Mouse (Mus musculus) adrenal gland, postnatal 14 days (tissue): ENCODE measurements around the gene Hspb1. TPM values are rescaled to one million over a fixed set of nuclear protein-coding genes. Genes with fewer than 3 reads are reported as not detected.

Experiments
- DNase-seq: peaks from one replicate; pipeline ENCODE4 v3.0.0; 2021; ENCODE audit warnings: mixed read lengths
- total RNA-seq: library from RNA; stranded (reverse); gene quantifications from 2 replicates; pipeline ENCODE4 v1.2.3, GENCODE M21; 2021

The Hspb1 gene
- total RNA-seq, 1 experiment from 2014 or later: 97.7 TPM

DNA sequence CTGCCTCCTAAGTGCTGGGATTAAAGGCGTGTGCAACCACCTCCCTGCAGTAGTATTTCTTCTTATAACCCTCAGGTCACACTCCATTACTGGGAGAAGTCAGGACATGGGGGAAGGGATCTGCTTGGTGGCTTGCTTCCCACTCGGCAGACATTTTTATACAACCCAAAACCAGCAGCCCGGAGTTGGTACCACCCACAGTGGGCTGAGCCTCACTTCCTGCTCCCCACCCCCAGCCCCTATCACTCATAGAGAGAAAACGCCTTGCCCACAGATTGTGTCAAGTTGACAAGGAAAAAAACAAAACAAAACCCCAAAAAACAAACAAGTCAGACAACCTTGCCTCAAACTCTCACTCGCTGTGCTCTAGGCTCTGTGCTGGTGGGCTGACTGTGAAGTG is 25.5 kb downstream of the Hspb1 start:
- DNase-seq: no peak

DNA sequence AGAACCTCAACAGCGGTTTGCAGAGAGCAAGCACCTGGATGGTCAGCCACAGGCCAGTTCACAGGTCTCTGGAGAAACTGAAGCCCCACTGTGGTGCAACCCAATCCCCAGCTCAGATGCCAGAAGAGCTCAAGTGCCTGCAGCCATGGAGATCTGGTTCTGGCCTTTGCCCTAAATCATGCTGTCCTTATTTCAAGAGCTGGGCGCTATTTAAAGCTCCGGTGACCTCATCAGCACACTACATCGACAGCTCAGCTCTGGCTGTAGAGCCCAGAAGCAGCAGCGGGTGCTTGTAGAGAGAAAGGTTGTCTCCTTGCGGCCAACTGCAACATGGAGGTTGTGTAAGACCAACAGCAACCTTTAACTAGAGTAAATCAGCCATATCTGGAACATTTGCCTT is 26.4 kb downstream of the Hspb1 start:
- peak; percentile 74 for DNase-seq

DNA sequence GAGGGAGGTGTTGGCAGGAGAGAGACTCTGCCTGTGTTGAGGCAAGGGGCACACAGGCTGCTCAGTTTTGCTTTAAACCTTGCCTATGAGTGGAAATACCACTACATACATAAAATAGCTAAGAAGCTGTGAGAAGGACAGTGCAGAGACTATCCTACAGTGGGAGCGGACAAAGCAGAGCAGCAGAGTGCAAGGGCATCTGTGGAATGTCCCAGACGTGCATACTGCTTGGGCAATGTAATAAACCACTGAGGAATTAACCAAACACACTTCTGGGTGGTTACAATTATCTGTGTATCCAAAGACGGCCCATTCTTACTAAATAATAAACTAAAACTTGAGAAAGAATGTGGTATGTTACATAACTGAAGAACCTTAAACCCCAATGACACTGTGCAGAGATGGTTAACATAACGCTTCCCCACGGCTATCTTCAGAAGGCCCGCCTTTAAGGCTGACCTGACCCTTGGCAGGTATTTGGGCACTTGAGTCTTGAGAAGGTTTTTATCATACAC is 28.4 kb downstream of the Hspb1 start:
- DNase-seq: no peak

DNA sequence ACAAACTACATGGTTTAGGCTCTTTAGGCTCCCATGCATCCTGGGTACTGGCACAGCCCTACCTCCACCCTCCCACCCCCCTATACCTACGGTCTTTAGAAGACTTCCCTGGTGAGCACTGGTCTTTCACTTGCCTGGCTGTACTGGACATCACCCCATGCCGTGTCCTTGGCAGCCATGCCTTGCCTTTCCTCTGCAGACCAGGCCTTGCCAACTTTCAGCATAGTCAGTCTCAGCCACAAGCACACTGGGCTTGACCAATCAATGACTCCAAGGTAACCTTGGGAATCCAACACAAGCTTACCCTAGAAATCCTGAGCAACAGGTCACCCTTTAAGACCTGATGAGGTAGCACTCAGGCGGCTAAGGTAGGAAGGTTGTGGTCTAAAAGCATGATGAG is 28.9 kb downstream of the Hspb1 start:
- peak; percentile 76 for DNase-seq

DNA sequence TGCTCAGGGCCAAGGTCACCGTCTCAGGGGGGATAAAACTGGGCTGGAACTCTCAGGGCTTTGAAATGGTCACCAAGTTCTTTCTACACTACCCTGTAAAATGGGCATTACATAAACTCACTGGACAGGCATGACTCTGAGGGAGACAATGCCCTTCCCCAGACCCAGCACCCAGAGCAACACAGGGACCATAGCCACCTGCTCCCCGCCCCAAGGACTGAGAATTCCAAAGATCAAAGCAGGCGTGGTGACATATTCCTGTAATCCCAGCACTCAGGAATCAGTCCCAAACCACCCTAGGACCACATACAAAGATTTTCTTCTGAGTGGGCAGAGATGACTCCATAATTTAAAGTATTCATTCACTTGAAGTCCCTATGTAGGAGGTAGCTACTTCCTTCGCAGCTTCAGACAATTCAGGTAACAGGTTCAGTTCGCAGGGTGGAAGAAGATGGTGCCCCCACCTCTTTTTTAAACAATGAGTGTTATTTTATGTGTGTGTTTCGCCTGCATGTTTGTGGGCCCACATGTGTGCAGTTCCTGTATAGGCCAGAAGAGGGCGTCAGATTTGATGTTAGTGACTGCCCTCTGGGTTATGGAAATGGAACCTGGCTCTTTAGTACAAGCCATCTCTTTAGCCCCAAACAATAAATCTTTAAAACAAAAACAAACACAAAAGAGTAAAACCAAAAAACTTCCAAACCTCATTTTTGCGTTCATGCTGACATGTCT is 29.8 kb downstream of the Hspb1 start:
- DNase-seq: no peak

DNA sequence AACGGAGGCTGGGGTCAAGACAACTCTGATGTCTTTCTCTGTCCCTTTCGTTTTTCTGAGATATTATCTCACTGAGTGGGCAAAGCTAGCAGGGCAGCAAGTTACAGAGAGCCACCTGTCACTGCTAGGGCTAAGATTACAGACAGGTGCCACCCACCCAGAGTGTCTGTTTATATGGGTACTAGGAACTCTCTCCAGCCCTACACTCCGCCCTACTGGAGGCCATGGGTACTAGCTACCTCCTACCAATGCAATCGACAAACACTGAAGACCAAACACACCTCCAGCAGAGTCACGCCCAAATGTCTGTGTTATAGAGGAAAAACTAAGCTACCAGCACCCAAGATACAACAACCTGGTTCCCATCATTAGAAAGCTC is 30.3 kb downstream of the Hspb1 start:
- DNase-seq: no peak

DNA sequence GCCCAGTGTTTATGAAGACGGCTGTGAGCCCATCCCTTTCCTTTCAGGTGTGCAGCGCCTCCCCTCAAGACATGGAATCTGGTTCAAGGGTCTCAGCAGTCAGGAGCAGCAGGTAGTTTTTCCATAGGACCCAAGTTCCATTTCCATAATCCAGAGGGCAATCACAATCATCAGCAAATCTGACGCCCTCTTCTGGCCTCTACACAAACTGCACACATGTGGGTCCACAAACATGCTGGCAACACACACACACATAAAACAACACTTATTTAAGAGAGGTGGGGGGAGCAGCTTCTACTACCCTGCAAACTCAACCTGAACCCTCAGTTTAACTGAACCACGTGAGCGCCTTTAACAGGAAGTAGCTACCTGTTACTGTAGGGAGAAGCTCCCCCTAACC is 30.9 kb downstream of the Hspb1 start:
- DNase-seq: no peak

DNA sequence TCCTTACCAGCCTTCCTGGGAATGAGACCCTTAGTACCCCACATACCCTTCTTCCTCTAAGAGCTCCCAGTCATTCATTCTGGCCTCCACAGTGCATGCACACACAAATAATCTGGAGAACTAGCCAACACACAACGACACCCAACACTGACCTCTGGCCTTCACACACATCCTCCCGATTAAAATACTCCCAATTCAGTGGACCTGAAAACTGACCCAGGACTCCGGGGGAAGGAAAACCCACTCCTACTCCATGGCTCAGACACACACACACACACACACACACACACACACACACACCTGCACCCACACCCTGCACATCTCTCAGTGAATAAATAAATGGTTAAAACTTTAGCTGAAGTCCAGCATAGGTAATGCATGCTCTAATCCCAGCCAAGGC is 32.2 kb downstream of the Hspb1 start:
- DNase-seq: no peak

DNA sequence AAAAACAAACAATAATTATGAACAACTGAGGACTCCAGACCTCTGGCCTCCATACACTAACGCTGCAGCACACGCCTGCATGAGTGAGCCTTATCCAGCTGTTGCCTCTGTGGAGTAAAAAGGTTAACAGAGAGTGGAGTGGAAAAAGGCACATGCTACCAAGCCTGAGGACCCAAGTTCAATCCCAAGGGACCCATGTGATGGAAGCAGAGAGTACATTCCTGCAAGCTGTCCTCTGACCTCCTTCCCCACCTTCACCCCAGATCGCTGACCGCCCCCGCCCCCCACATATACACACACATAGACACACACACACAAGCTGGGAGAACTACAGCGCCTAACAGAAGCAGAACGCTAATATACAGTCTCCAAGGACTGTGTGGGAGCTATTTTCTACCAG is 36.2 kb downstream of the Hspb1 start:
- DNase-seq: peak; percentile 51

DNA sequence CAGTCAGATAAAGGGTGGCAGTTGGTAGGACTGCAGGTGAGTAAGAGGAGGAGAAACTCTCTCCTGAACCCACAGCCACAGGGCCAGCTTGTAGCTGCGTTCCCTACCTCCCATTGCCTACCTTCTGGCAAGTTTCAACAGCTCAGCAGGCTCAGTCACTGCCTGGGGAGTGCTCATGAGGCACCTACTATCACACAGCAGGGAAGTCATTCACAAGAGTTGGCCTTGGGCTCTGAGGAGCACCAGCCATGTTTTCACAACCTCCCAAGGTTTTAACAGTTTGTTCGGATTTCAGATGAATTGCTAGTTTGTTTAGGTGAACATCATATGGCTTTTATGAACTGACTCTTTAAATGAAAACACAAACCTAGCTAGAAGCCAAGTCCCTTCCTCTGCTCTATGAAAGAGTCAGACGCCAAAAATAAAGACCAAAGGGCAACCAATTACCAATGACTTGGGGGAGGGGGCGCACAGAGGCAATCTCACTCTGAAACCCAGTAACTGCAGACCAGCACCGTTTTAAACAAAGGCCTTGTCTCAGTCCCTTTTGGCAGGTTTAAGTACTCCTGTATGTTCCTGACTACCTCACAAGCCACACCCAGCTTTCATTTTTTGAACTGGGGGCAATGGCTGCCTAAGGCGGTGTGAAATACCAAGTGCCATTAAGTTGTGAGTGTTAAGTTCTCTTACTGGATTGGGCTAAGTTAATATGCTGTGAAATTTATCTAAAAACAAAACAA is 42.1 kb downstream of the Hspb1 start:
- DNase-seq: no peak

DNA sequence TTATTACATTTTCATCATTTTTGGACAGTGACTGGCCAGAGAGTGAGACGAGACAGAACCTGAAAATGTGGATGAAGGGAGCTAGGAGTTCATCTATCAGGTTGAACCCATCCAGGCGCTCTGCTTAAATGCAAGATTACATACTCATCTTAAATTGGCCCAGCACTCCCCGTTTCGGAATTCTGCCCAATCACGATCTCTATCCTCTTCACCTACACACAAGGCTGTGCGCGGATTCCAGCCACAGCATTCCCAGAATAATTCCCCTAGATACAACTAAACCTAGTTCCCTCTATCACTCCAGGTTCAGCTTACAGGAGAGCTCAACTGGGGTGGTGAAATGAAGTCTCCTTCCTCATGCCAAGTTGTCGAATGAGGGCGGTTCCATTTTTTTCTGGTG is 43.8 kb downstream of the Hspb1 start:
- no peak for DNase-seq

DNA sequence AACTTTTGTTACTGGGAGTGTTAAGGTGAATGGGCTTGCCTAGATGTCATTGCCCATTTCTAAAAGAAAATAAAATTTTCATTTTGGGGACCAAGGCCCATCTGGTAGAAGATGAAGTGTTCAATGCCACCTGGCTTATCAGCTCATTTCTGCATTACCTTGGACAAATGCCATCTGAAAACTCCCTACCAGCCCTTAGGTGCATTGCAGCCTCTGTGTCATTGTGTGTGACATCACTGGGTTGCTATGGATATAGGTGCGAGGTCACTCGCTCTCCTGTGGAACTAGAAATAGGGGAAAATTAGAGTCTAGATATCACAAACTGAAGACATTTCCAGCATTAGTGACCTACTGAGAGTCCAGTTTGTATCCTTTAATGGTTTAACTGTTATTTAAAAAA is 44.6 kb downstream of the Hspb1 start:
- no peak for DNase-seq

DNA sequence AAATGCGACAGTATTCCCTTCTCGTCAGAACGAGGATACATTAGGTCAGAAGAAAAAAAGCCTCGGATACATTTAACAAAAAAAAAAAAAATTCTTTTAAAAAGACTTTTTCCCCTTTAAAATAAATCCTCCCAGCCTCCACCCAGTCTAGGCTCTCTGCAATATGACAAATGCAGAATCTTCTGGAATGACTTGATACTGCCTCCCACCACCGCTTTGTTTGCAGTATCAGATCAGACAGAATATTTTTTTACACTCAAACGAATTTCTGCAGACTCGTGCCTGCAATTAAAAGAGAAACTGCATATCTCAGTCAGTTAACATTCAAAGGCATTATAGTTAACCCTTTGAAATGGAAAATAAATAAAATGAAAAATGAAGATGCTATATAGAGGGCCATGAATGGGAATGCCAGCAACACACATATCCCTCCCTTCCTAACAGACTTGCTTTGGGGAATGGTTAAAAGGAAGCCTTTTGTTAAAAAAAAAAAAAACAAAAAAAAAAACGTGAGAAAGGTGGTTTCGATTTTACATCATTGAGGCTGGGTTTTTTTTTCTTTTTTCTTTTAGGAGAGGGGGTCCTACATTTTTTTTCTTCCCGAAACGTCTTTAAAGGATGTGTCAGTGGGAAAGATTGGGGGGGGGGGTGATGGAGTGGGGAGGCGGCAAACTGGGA is 45.6 kb downstream of the Hspb1 start:
- DNase-seq: no peak

DNA sequence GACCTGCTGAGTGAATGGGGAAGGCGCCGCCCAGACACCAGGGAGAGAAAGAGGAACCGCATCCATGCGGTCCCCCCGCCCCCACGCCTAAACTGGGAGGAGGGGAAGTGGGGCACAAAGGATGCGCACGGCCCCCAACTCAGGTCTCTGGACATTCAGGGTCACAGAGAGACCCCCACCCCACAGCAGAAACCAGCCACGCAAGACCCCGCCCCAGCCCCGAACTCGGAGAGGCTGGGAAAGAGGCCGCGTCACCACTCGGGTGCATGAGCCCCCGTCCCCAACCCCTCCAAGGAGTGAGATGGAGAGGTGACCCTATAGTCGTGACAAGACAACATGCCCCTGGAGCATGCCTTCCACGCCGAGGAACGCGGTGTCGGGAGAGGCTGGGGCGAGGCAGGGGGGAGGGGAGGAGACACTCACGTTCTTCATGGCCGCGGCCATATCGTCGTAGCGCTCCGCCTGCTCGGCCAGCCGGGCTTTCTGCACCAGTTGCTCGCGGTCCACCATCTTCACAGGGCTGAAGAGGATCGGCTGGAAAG is 46.3 kb downstream of the Hspb1 start:
- DNase-seq: peak; percentile 85

DNA sequence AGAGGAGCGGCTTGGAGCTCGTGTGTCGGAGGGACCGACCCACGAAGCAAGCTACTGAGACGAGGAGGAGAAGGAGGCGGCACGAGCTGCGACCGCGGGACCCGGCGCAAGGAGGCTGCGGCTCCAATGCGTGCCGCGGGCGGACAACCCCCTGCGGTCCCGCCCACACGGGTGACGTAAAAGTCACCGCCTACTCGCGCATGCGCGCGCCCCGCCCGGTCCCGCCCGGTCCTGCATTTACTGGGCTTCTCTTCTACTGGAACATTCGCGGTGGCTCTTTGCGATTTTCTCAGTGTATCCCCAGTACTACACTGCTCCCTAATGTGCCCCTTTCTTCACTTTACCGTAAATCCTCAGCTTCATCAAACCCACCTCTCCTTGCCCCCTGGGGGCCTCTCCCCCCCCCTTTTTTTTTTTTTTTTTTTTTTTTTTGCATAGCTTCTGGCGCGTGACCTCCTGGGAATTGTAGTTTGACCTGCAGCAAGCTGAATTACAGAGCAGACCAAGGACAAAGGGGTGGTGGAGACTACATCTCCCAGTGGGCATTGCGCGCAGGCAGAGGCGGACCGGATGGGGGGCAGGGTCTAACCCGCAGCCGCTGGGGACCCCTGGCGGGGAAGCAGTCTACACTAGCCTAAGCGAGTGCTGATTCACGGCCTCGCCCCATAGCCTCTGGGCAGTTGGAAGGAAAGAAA is 46.9 kb downstream of the Hspb1 start, which contains the start of gene Ywhag:
Gene Ywhag, minus strand, starts transcription at position 136 of the 695 bp plus-strand sequence.
- DNase-seq: peak; percentile 99

DNA sequence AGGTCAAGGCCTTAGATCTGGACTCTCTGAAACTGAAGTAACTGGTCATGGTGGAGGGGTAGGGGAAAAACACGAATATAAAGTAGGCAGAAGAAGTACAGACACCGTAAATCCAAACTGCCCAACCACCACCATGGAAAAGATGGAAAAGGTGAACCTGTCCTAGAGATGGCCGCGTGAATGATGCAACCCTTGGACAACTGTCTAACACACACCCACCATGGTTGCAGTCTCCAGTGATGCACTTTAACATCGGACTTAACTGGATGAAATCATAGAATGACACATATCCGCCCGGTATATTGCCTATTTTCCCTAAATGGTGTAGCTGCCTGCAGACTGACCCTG is 47.4 kb downstream of the Hspb1 start:
- no peak for DNase-seq

DNA sequence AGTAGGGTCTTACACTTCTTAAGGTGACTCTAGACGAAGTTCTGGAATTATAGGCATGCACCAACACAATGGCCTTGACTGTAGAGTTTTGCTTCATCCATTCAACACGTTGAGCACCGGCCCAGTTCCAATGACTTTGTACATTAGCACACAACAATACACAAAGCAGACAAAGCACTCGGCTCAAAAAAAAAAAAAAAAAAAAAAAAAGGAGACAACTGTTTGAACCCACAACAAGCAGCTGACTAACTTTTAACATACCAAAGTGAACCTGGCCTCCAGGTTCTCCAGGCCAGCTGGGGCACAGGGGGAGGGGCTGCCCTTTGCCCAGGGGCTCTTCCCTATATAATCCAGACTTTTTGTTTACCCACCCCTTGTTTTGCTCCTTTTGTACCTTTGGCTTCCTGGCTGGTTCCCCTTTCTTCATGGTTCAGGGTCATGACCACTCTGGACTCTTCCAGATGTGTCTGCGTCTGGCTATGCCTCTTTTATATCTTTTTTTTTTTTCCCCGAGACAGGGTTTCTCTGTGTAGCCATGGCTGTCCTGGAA is 48.0 kb downstream of the Hspb1 start:
- no peak for DNase-seq

Other genes starting within 250 kb of the Hspb1 start
- 190 and 216 TPM in 2 replicates for gene Por, start 217.9 kb upstream of the Hspb1 start, total RNA-seq
- 26.8 and 45.4 TPM in 2 replicates for gene Tmem120a, start 143.5 kb upstream of the Hspb1 start, total RNA-seq
- gene Styxl1, start 109.5 kb upstream of the Hspb1 start, total RNA-seq: 0.30 and 0.37 TPM in 2 replicates
- 957 and 984 TPM in 2 replicates for gene Mdh2, start 109.4 kb upstream of the Hspb1 start, total RNA-seq
- 2.7 and 4.3 TPM in 2 replicates for gene Srrm3, start 81.0 kb upstream of the Hspb1 start, total RNA-seq
- 462 and 482 TPM in 2 replicates for gene Ywhag, start 46.7 kb downstream of the Hspb1 start, total RNA-seq
- gene Ssc4d, start 86.6 kb downstream of the Hspb1 start, total RNA-seq: 2.1 and 3.1 TPM in 2 replicates
- gene Zp3, start 92.2 kb downstream of the Hspb1 start, total RNA-seq: not detected in 2 replicates
- 15.4 and 15.5 TPM in 2 replicates for gene Dtx2, start 106.9 kb downstream of the Hspb1 start, total RNA-seq
- gene Upk3b, start 150.6 kb downstream of the Hspb1 start, total RNA-seq: 8.2 and 11.7 TPM in 2 replicates
- gene Upk3bl, start 166.6 kb downstream of the Hspb1 start, total RNA-seq: not detected in 2 replicates
- 9.1 and 13.8 TPM in 2 replicates for gene Rasa4, start 196.0 kb downstream of the Hspb1 start, total RNA-seq
- gene Polr2j, start 228.7 kb downstream of the Hspb1 start, total RNA-seq: 82.7 and 86.4 TPM in 2 replicates
- gene Lrwd1, start 248.2 kb downstream of the Hspb1 start, total RNA-seq: 11.2 and 15.5 TPM in 2 replicates
- gene Alkbh4, start 248.2 kb downstream of the Hspb1 start, total RNA-seq: 7.2 and 9.8 TPM in 2 replicates